Comparison of ENCODE assay signal across 8 mouse cellular contexts in the genomic region with DNA sequence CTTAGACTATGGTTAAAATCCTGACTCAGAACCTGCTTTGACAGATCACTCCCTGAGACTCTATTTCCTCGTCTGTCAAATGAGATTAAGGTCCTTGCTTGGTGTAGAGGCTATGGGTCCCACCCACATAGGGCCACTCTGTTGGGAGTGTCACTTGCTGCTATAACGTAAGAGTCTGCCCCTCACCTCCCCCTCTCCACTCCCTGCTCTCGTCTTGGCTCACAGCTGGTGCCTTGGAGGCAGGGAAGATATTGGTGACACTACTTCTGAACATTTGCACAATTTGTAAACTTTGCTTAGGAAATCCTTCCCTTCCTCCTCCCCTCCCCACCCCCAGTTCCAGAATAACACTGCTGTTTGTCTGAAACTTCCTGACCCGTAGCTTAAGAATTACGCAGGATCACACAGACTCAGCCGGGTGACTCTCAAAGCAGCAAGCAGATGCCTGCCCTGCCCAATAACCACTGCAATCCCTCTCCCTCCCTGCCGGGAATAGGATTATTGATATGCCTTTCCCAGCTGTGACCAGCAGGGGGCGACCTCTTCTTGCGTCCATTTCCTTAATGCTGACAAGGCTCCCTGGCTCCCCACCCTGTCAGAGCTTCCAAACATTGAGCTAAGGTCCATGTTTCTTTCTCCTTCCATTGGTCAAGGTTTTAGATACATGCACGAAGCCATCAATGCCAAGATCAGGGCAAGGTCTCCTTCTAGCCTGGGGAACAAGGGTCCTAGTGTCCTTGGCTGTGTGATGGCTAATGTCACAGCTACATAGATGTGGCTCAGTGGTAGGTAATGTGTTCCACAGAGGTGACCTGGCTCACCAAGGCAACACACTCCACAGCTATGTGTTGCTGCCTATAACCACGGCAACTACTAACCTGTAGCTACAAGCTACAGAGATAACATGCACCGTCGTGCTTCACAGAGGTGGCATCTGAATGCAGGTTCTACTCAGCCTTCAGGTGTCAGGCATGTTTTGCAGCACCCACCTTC.
DNase-seq lines count a peak whose midpoint lies in the region; ATAC-seq and TF ChIP-seq lines count a peak whose summit lies in the region.

No protein-coding gene starts in this region.

- in situ Hi-C loops in Patski (cut with MboI; ENCODE audit: low pct_unique_long_range_greater_than_20kb), result loop anchor here (5.0 to 10.0 kb wide), 3 partner anchors 134 to 311 kb away; no protein-coding TSS in a partner anchor

- TF ChIP-seq CTCF in Patski (IDR thresholded peaks at IDR 0.05), result peak; percentile 90

- POLR2A ChIA-PET in Patski (lab: Charles Lee), result interaction anchor here (0.9 kb wide), 1 partner anchor 27 kb away, joined by 3 read pairs; no protein-coding TSS in a partner anchor

- peak; percentile 67 for ATAC-seq in Patski

- H3K27me3 ChIP-seq in Patski, result peaks cover 3% of the 10 kb centered on the region

- DNase-seq in Patski (ENCODE audit: low read depth, low spot score), result no peak
- DNase-seq in cerebellum, postnatal 10 days, result peak; percentile 89 to 92
- DNase-seq in frontal cortex, postnatal 25 days (ENCODE audit: low spot score in 2 of 2), result peak; percentile 74 to 80
- peak; percentile 68 for DNase-seq in induced T-regulatory cell, adult 2 months (ENCODE audit: low read depth)
- peak; percentile 62 to 78 for DNase-seq in left cerebral cortex, adult 8-10 months (ENCODE audit: low spot score in 2 of 2)
- DNase-seq in mesoderm, embryonic 11.5 days (ENCODE audit: low read depth, low spot score), result peak; percentile 87
- DNase-seq in right cerebral cortex, postnatal 14 days, result peak; percentile 88
- DNase-seq in urinary bladder, postnatal 4 days (ENCODE audit: low spot score in 2 of 2), result peak; percentile 71 to 87

- CTCF ChIA-PET in Patski (lab: Charles Lee), result interaction anchor here (0.7 to 2.0 kb wide), 15 partner anchors 8 to 308 kb away, joined by 3 to 9 read pairs (median 4); no protein-coding TSS in a partner anchor
